Mouse (Mus musculus) left cerebral cortex, adult 8-10 months (tissue): Measurements from ENCODE around the gene Maz. TPM values are rescaled to one million over a fixed set of nuclear protein-coding genes. Genes with fewer than 3 reads are reported as not detected.

ENCODE experiments used
- DNase-seq, 2 experiments: peaks; one replicate each; pipeline ENCODE4 v3.0.0; 2022; ENCODE audit warnings: low spot score in 2 of 2
- total RNA-seq, 4 experiments: library from RNA; stranded (reverse); gene quantifications; 2 replicates each; pipeline ENCODE4 v1.2.4; 2022

Gene Maz
- total RNA-seq, 4 experiments from 2014 or later: 167 to 197 (median 191) TPM

GRCm38 (mm10) chr7:127008239-127009019 is 18.4 kb downstream of the Maz start:
- DNase-seq: peak in 1 of 2 experiments; percentile 87

GRCm38 (mm10) chr7:127007313-127008024 is 19.4 kb downstream of the Maz start:
- DNase-seq: no peak

- DNase-seq: no peak
Observed at GRCm38 (mm10) chr7:127004122-127004875, 22.5 kb downstream of the Maz start.

- no peak for DNase-seq
Observed at GRCm38 (mm10) chr7:127003620-127004019, 23.2 kb downstream of the Maz start.

GRCm38 (mm10) chr7:126999568-126999967 is 27.3 kb downstream of the Maz start:
- DNase-seq: no peak

- no peak for DNase-seq
Observed at GRCm38 (mm10) chr7:126996449-126996848, 30.4 kb downstream of the Maz start.

GRCm38 (mm10) chr7:126988816-126989215 is 38.0 kb downstream of the Maz start:
- DNase-seq: no peak

- peak in 1 of 2 experiments; percentile 48 for DNase-seq
Observed at GRCm38 (mm10) chr7:126986319-126986718, 40.5 kb downstream of the Maz start.

GRCm38 (mm10) chr7:126984667-126985444 is 42.0 kb downstream of the Maz start:
- peak in 1 of 2 experiments; percentile 62 for DNase-seq

GRCm38 (mm10) chr7:126983113-126983512 is 43.7 kb downstream of the Maz start:
- DNase-seq: no peak

- DNase-seq: no peak
Observed at GRCm38 (mm10) chr7:126982054-126982453, 44.8 kb downstream of the Maz start.

GRCm38 (mm10) chr7:126981601-126982000 is 45.2 kb downstream of the Maz start:
- no peak for DNase-seq

GRCm38 (mm10) chr7:126978841-126979240 is 48.0 kb downstream of the Maz start:
- DNase-seq: no peak

GRCm38 (mm10) chr7:126976878-126977459 is 49.9 kb downstream of the Maz start:
- DNase-seq: no peak

GRCm38 (mm10) chr7:126975950-126976866 is 50.6 kb downstream of the Maz start, which contains the start of gene Cdiptos:
Gene Cdiptos, minus strand, starts transcription at chr7:126976098.
- DNase-seq: peak; percentile 89 to 91

GRCm38 (mm10) chr7:126975893-126975949 is 51.1 kb downstream of the Maz start, which contains the start of gene Cdipt:
Gene Cdipt, plus strand, starts transcription at chr7:126975914.
- DNase-seq: no peak

GRCm38 (mm10) chr7:126975493-126975892 is 51.3 kb downstream of the Maz start:
- no peak for DNase-seq
